Mouse (Mus musculus) ovary, postnatal 10 days (tissue): ENCODE data around the gene Trim16.

Source experiments
- DNase-seq: peaks from one replicate; pipeline ENCODE4 v3.0.0; 2022; ENCODE audit warnings: low spot score

Gene Trim16

DNA sequence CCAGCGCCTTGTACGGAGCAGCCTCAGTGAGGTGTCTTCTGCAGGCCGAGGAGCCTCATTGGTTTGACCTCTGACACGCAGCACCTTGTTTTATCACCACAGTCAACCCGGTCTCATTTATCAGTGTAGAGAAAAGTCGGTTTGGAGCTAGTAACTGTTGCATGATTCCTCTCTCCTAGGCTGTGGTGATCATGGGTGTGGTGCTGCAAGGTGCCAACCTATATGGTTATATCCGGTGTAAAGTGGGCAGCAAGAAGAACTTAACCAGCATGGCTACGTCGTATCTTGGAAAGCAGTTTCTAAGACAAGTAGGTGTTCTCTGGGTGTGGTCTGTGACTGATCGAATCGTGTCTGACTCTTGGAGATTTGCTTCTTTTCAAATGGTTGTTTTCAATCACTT is 71.7 kb downstream of the Trim16 start:
- DNase-seq, result no peak
